Mouse (Mus musculus) inflammation-experienced regulatory T-cells, adult 16 weeks (primary cell): ENCODE results near the gene 1700011L22Rik. TPM values are rescaled to one million over a fixed set of nuclear protein-coding genes. Genes with fewer than 3 reads are reported as not detected.

Experiments
- polyA plus RNA-seq: library from polyadenylated mRNA; unstranded; fragments of 100-300 nt; shearing (Covaris generic); gene quantifications from one replicate; pipeline ENCODE4 v1.2.1, GENCODE M21; 2017

The 1700011L22Rik gene
- polyA plus RNA-seq = not detected

DNA sequence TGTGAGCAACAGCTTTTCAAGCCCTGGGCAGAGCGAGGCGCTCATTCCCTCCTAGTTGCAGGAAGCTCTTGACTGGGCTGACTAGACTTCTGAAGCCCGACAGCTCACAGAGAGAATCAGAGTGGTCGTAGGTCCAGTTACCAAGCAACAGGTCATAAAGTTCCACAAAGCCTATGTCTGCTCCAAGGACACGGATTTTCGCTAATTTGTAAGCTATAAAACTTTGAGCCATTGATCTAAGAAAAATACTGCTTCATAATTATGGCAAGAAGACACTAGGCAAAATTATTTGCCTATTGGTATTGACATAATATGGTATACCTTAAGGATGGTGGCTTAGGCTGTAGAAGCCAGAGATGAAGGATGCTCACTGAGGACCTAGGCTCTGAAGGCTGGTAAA lies at the start of gene 1700011L22Rik:
Gene 1700011L22Rik, minus strand, starts transcription at position 101 of the 400 bp plus-strand sequence.

DNA sequence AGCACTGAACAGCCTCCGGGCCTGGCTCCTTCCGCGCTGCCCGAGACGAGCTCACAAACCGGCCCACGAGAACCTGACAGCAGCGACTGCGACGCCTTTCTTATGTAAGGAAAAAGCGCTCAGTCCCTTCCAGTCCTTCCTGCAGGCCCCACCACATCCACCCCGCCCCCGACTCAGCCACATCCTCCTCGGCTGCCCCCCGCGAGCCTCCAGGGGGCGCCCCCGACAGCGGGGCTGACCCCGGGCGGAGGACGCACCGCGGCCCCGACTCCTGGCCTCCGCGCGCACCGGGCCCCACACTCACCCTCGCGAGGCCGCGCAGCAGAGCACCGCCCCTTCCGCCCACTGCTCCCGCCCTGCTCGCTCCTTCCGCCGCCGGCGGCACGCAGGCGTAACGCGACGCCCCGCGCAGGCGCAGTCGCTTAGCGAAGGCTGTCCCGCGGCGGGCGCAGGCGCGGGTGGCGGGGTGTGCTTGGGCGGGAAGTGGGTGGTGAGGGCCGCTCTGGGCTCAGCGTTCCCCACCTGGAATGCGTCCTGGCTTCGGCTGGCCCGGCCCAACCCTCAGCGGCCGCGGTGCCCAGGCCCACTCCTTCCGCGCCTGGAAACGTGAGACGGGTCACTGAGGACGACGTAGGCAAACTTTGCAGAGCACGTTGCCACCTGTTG lies 46.4 kb upstream of the 1700011L22Rik start, which contains the start of gene Mmaa:
Gene Mmaa, minus strand, starts transcription at position 328 of the 666 bp plus-strand sequence.

Other genes starting within 250 kb of the 1700011L22Rik start
- 7.3 TPM for gene Zfp827, start 220.1 kb downstream of the 1700011L22Rik start, polyA plus RNA-seq
- 11.3 TPM for gene Mmaa, start 46.4 kb upstream of the 1700011L22Rik start, polyA plus RNA-seq
- 8.1 TPM for gene Smad1, start 150.9 kb upstream of the 1700011L22Rik start, polyA plus RNA-seq